Mouse (Mus musculus): ENCODE measurements at regions not wholly inside any gene's neighbourhood (a gene's known extent, or its start where the extent isn't known, plus 50 kb on each side); places are given as distances from the start of the nearest gene placed in this dataset.

DNA sequence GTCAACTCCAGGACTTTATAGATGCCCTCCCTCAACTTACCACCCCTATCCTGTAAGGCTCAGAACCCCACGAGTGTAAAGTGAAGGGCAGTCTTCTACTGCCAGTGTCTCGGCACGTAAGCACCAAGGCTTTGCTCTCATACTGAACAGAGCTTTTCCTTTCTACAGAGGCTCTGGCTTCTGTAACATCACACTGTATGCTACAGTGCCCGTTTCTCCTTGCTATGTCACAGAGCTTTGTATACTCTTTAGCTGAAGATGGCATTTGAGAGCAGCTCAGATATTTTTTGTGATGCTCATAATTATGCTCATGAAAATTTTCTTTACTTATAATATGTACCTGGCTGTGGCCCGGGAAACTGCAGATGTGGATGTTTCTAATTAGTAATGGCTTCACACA lies 53.2 kb upstream of the Gpc5 start:
- no peak for ATAC-seq (ENCODE audit: insufficient number of reproducible peaks, insufficient read depth, low FRiP score, low read depth)
- Histone ChIP-seq H3K9me3 (ENCODE audit: control insufficient read depth, low read length) (no peaks in the 10 kb centered on the region), H3K4me2 (ENCODE audit: low read length) (no peak overlapping the region), H3K9ac (ENCODE audit: low read length) (no peak overlapping the region), H3K4me3 (ENCODE audit: control insufficient read depth in 1 of 2, insufficient read depth in 1 of 2, low read depth in 1 of 2, low read length in 2 of 2) (no peak overlapping the region), H3K4me1 (ENCODE audit: control insufficient read depth in 2 of 2, insufficient read depth in 2 of 2, low read length in 2 of 2) (peaks cover 2 to 12% of the 10 kb centered on the region in 2 experiments), H3K27me3 (ENCODE audit: control insufficient read depth, insufficient read depth, low read length) (no peaks in the 10 kb centered on the region), H3K27ac (replicated peaks in 1 of 2; ENCODE audit: control insufficient read depth in 1 of 2, insufficient read depth in 1 of 2, low read depth in 2 of 2, low read length in 2 of 2) (no peak overlapping the region), H3K36me3 (ENCODE audit: control insufficient read depth, insufficient read depth, low read length) (peaks cover 11% of the 10 kb centered on the region)
- 49% methylated on average over 5 of the region's 5 CpGs for WGBS

DNA sequence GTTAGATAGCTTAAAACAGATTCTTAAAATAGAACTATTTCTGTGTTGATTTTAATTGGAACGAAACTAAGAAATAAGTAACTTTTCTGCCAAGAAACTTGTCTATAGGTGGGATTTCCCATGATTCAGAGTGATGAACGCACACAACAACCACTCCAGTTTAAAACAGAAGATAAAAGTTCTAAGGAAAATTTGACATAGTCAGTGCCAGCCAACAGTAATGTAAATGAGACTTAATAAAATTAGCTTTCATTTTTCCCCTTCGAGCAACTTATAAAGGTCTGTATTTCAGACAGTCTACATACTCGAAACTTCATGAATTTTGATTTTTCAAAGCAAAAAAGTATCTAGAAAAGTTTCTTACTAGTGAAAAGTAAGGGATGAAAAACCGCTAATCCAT lies 52.5 kb upstream of the Gpc5 start:
- Histone ChIP-seq H3K27me3 (ENCODE audit: control insufficient read depth, insufficient read depth, low read length) (no peaks in the 10 kb centered on the region), H3K9me3 (ENCODE audit: control insufficient read depth, low read length) (no peaks in the 10 kb centered on the region), H3K36me3 (ENCODE audit: control insufficient read depth, insufficient read depth, low read length) (peaks cover 19% of the 10 kb centered on the region), H3K4me2 (ENCODE audit: low read length) (peak overlapping the region; percentile 95), H3K4me1 (ENCODE audit: control insufficient read depth in 2 of 2, insufficient read depth in 2 of 2, low read length in 2 of 2) (peaks cover 2 to 14% of the 10 kb centered on the region in 2 experiments), H3K9ac (ENCODE audit: low read length) (no peak overlapping the region), H3K4me3 (ENCODE audit: control insufficient read depth in 1 of 2, insufficient read depth in 1 of 2, low read depth in 1 of 2, low read length in 2 of 2) (no peak overlapping the region; a peak in 1 of 4 replicates), H3K27ac (replicated peaks in 1 of 2; ENCODE audit: control insufficient read depth in 1 of 2, insufficient read depth in 1 of 2, low read depth in 2 of 2, low read length in 2 of 2) (no peak overlapping the region)
- WGBS: 75% methylated on average over 5 of the region's 5 CpGs
- ATAC-seq (ENCODE audit: insufficient number of reproducible peaks, insufficient read depth, low FRiP score, low read depth): no peak

DNA sequence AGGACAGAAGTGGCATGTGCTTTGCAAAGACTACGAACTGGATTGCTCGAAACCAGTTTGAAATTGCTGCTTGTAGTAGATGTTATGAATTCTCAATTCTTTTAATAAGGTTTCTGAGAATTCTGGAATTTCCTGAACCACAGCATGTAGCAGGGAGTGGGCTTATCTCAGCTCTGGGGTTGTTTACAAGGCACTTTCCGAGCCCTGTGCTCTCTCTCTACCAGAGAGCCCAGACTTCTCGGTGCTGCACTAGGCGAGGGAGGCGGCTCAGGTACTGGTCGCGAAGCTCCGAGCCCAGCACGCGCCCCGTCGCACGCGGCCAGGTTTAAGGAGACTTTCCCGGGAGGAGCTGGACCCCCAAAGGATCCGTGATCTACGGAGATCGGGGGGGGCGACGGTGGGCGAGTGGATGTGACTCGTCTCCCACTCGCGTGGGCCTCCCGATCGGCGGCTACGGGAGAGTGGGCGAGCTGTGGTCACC lies 51.9 kb upstream of the Gpc5 start:
- Histone ChIP-seq H3K9ac (ENCODE audit: low read length) (peak overlapping the region; percentile 99), H3K27me3 (ENCODE audit: control insufficient read depth, insufficient read depth, low read length) (no peaks in the 10 kb centered on the region)
- ATAC-seq (ENCODE audit: insufficient number of reproducible peaks, insufficient read depth, low FRiP score, low read depth): peak; percentile 20

DNA sequence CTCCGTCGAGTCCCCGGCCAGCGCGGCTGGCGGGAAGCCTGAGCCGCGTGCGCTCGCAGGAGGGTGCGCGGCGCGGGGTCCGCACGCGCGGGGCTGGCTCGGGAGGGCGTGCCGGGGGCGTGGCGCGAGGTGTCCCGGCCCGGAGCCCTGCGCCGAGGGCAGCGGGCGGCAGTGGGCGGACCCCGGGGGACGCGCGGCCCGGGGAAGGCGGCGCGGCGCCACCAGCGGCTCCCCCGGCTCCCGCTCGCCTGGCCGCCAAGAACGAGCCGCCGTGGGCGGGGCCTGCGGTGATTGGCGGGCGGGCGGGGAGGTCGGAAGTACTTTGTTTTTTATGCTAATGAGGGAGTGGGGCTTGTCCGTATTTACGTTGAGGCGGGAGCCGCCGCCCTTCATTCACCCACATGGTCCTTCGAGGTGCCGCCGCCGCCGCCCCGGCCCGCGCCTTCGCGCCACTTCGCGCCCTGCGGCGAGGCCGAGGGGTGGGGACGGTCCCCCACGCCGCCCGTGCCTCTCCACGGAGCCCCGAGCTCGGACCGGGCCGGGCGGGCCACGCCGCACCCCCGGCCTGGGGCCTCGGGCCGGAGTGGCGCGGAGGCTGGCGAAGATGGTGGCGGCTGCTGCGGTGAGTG lies 51.3 kb upstream of the Gpc5 start:
- H3K27ac ChIP-seq (replicated peaks in 1 of 2; ENCODE audit: control insufficient read depth in 1 of 2, insufficient read depth in 1 of 2, low read depth in 2 of 2, low read length in 2 of 2): peak overlapping the region; percentile 76 to 95
- H3K9me3 ChIP-seq (ENCODE audit: control insufficient read depth, low read length): no peaks in the 10 kb centered on the region
- H3K4me1 ChIP-seq (ENCODE audit: control insufficient read depth in 2 of 2, insufficient read depth in 2 of 2, low read length in 2 of 2): peaks cover 2 to 22% of the 10 kb centered on the region in 2 experiments
- WGBS: under 1% methylated on average over 77 of the region's 94 CpGs
- peak overlapping the region; percentile 93 to 99 for H3K4me3 ChIP-seq (ENCODE audit: control insufficient read depth in 1 of 2, insufficient read depth in 1 of 2, low read depth in 1 of 2, low read length in 2 of 2)
- peak; percentile 84 for ATAC-seq (ENCODE audit: insufficient number of reproducible peaks, insufficient read depth, low FRiP score, low read depth)
- peak overlapping the region; percentile 99 for H3K9ac ChIP-seq (ENCODE audit: low read length)
- H3K27me3 ChIP-seq (ENCODE audit: control insufficient read depth, insufficient read depth, low read length): no peaks in the 10 kb centered on the region
- H3K4me2 ChIP-seq (ENCODE audit: low read length): peak overlapping the region; percentile 95
- H3K36me3 ChIP-seq (ENCODE audit: control insufficient read depth, insufficient read depth, low read length): peaks cover 30% of the 10 kb centered on the region

More for the DNA sequence above, 51.9 kb upstream of the Gpc5 start:
- Histone ChIP-seq H3K9me3 (ENCODE audit: control insufficient read depth, low read length) (no peaks in the 10 kb centered on the region), H3K4me1 (ENCODE audit: control insufficient read depth in 2 of 2, insufficient read depth in 2 of 2, low read length in 2 of 2) (peaks cover 2 to 19% of the 10 kb centered on the region in 2 experiments), H3K4me2 (ENCODE audit: low read length) (peak overlapping the region; percentile 95), H3K4me3 (ENCODE audit: control insufficient read depth in 1 of 2, insufficient read depth in 1 of 2, low read depth in 1 of 2, low read length in 2 of 2) (peak overlapping the region; percentile 93 to 99), H3K27ac (replicated peaks in 1 of 2; ENCODE audit: control insufficient read depth in 1 of 2, insufficient read depth in 1 of 2, low read depth in 2 of 2, low read length in 2 of 2) (peak overlapping the region; percentile 75 to 95; a peak in 3 of 4 replicates), H3K36me3 (ENCODE audit: control insufficient read depth, insufficient read depth, low read length) (peaks cover 25% of the 10 kb centered on the region)
- WGBS: 2% methylated on average over 30 of the region's 30 CpGs

DNA sequence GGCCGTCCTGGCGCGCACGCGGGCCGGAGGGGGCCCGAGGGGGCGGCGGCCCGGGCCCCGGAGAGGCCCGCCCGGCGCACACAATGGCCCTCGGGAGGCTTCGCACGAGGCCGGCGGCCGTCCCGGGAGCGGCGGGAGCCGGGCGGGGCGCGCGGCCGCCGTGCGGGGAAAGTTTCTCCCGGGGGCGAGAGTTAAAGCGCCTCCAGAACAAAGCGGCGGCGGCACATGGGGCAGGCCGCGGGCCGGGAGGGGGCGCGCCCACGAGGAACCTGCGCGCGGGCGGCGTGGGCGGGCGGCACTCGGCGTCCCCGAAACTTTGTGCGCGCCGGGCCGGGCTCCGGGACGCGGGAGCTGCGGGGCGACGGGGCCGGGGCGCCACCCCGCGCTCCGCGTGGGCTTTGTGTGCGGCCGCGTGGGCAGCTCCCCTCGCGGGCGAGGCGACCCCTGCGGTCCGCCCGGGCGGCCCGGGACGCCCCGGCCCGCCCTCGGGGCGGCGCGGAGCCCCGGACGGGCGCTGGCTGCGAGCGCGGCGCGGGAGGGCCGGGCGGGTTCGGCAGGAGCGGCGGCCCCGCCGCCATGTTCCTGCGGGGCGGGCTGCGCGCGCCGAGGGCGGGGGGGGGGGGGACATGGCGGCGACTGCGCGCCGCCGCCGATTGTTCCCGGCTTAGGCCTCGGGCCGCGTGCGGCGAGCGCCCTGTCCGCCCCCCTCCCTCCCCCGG lies 50.5 kb upstream of the Gpc5 start:
- H3K9ac ChIP-seq (ENCODE audit: low read length): peak overlapping the region; percentile 99
- no peaks in the 10 kb centered on the region for H3K9me3 ChIP-seq (ENCODE audit: control insufficient read depth, low read length)
- peak overlapping the region; percentile 89 to 95 for H3K27ac ChIP-seq (replicated peaks in 1 of 2; ENCODE audit: control insufficient read depth in 1 of 2, insufficient read depth in 1 of 2, low read depth in 2 of 2, low read length in 2 of 2)
- H3K4me3 ChIP-seq (ENCODE audit: control insufficient read depth in 1 of 2, insufficient read depth in 1 of 2, low read depth in 1 of 2, low read length in 2 of 2): peak overlapping the region; percentile 93 to 99
- no peaks in the 10 kb centered on the region for H3K27me3 ChIP-seq (ENCODE audit: control insufficient read depth, insufficient read depth, low read length)
- peak overlapping the region; percentile 95 for H3K4me2 ChIP-seq (ENCODE audit: low read length)
- H3K4me1 ChIP-seq (ENCODE audit: control insufficient read depth in 2 of 2, insufficient read depth in 2 of 2, low read length in 2 of 2): peaks cover 2 to 24% of the 10 kb centered on the region in 2 experiments
- ATAC-seq (ENCODE audit: insufficient number of reproducible peaks, insufficient read depth, low FRiP score, low read depth): peak; percentile 62
- H3K36me3 ChIP-seq (ENCODE audit: control insufficient read depth, insufficient read depth, low read length): peaks cover 38% of the 10 kb centered on the region
- WGBS: 1% methylated on average over 19 of the region's 126 CpGs

DNA sequence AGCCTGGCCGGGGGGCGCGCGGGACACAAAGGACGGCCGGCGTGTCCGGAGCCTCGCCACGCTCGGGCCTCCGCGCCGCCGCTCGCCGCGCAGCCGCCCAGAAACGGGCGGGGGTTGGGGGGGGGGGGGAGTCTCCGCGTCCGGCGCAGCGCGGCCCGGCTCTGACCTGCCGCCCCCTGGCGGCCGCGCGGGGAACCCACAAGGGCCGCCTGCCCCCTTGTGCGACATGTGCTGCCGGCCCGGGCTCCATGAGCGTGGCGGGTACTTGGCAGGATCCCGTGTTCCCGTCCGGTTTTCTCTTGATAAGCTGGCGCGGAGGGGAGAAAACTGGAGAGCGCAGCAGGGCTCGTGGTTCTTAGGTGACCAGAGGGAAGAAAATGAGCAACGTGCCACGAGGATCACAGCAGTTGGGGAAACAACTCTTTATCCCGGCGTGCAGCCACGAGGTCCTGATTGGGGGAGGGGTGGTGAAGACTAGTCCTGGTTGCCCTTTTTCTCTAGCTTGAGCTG lies 49.9 kb upstream of the Gpc5 start:
- Histone ChIP-seq H3K4me1 (ENCODE audit: control insufficient read depth in 2 of 2, insufficient read depth in 2 of 2, low read length in 2 of 2) (peaks cover 2 to 24% of the 10 kb centered on the region in 2 experiments), H3K27me3 (ENCODE audit: control insufficient read depth, insufficient read depth, low read length) (no peaks in the 10 kb centered on the region), H3K27ac (replicated peaks in 1 of 2; ENCODE audit: control insufficient read depth in 1 of 2, insufficient read depth in 1 of 2, low read depth in 2 of 2, low read length in 2 of 2) (peak overlapping the region; percentile 89 to 95), H3K36me3 (ENCODE audit: control insufficient read depth, insufficient read depth, low read length) (peaks cover 44% of the 10 kb centered on the region), H3K9ac (ENCODE audit: low read length) (peak overlapping the region; percentile 99), H3K4me3 (ENCODE audit: control insufficient read depth in 1 of 2, insufficient read depth in 1 of 2, low read depth in 1 of 2, low read length in 2 of 2) (peak overlapping the region; percentile 93 to 99), H3K9me3 (ENCODE audit: control insufficient read depth, low read length) (no peaks in the 10 kb centered on the region), H3K4me2 (ENCODE audit: low read length) (peak overlapping the region; percentile 95)
- whole genome bisulfite sequencing: under 1% methylated on average over 35 of the region's 51 CpGs
- peak; percentile 86 for ATAC-seq (ENCODE audit: insufficient number of reproducible peaks, insufficient read depth, low FRiP score, low read depth)
